Mouse (Mus musculus) megakaryocyte-erythroid progenitor cell, adult 5-6 weeks (primary cell): ENCODE measurements around the gene Psmb8. TPM values are rescaled to one million over a fixed set of nuclear protein-coding genes. Genes with fewer than 3 reads are reported as not detected.

ENCODE experiments used
- ATAC-seq: replicated peaks from 2 replicates; pipeline ENCODE4 v1.8.0; 2016; ENCODE audit warnings: mild to moderate bottlenecking, inconsistent platforms; ENCODE audit not compliant: severe bottlenecking, poor library complexity, low FRiP score, low TSS enrichment
- total RNA-seq, 2 experiments: library from RNA; stranded (forward) in 1 of 2; stranded (reverse) in 1 of 2; fragments of 200-1000, 215-1000 nt in 1 of 2; fragments of >200 nt in 1 of 2; fragmentation: Nextera tagmentation in 1 of 2; gene quantifications; 2 replicates each; pipeline ENCODE4 v1.2.3; 2014 to 2017

Gene Psmb8
- total RNA-seq, 2 experiments from 2014 or later: 71.2 to 103 TPM

DNA sequence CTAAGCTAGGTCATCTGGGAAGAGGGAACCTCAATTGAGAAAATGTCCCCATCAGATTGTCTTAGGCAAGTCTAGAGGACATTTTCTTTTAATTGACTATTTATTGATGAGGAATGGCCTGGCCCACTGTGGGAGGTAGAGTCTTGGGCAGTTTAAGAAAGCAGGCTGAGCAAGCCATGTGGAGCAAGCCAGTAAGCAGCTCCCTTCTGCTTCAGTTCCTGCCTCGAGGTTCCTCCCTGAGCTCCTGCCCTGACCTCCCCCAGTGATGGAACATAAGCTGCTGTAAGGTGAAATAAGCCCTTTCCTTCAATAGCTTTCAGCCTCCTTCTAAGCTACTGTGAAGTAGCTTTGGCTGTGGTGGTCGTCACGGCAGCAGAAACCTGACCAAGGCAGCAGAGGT lies 40.2 kb downstream of the Psmb8 start:
- ATAC-seq: no peak

- peak; percentile 62; the same call in 1 of the 2 replicates for ATAC-seq
These were observed 41.2 kb downstream of the Psmb8 start, which contains the start of gene H2-Ob for GRCm38 (mm10) chr17:34238706-34239105. H2-Ob (plus strand) TSS chr17:34238903.

- ATAC-seq: no peak; the same call in 1 of the 2 replicates
These were observed 42.1 kb downstream of the Psmb8 start for GRCm38 (mm10) chr17:34239601-34240041.

DNA sequence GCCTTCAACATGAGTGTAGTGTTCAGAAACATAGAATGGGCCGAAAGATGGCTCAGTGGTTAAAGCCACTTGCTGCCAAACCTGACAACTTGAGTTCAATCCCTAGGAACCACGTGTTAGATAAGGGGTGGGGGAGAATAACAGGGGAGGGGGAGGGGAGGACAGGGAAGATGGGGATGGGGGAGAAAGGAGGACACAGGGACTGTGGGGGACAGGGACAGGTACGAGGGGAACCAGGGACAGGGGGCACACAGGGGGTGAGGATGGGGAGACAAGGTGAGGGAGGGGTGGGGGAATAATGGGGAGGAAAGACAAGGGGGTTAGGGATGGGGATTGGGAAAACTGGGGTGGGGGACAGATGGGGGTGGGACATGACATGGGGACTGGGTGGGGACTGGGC lies 42.8 kb downstream of the Psmb8 start:
- no peak for ATAC-seq

DNA sequence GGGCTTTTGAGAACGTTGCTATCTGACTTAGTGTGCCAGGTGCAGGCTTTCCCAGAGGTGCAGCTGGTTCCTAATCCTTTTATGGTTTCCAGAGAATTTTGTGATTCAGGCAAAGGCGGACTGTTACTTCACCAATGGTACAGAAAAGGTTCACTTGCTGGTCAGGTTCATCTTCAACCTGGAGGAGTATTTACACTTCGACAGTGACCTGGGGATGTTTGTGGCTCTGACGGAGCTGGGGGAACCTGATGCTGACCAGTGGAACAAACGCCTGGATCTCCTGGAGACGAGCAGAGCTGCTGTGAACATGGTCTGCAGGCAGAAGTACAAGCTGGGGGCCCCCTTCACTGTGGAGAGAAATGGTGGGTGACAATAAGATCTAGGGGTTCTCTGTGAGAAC lies 43.4 kb downstream of the Psmb8 start:
- no peak for ATAC-seq

GRCm38 (mm10) chr17:34244656-34245055 lies 47.1 kb downstream of the Psmb8 start:
- no peak for ATAC-seq

DNA sequence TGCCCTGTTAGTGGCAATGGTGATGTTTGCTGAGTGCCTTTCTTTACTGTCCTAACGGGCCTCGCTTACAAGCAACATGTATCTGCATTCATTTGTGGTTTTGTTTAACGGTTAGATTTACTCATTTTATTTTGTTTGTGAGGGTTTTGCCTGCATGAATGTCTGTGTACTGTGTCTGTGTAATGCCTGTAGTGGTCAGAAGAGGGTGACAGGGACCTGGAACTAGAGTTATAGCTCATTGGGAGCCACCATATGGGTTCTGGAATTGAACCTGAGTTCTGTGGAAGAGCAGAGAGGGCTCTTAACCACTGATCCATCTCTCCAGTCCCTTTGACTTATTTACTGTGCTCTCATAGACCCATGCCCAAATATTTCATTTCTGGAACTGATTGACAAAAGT lies 49.5 kb downstream of the Psmb8 start:
- ATAC-seq: no peak

GRCm38 (mm10) chr17:34248764-34249163 lies 51.2 kb downstream of the Psmb8 start:
- no peak for ATAC-seq

DNA sequence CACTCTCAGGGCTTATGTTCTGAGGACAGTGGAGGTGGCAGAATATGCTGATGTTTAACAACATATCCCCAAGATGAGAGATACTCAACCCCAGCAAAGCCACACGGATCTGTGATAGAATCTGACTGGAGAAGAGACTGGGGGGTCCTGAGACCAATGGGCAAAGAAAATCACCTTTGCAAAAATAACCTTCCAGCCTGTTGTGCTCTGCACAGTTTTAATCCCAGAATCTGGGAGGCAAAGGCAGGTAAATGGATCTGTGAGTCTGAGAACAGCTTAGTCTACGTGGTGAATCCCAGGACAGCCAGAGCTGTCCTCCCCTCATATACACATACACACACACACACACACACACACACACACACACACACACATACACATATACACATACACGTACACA lies 51.8 kb downstream of the Psmb8 start:
- no peak for ATAC-seq

GRCm38 (mm10) chr17:34249878-34250277 lies 52.4 kb downstream of the Psmb8 start:
- 0 out of 2 replicates have a peak, but pooled peaks have one; percentile 50 for ATAC-seq

Other genes starting within 250 kb of the Psmb8 start
- gene B3galt4, start 246.2 kb upstream of the Psmb8 start, total RNA-seq (2014; fragmentation: Nextera tagmentation): 0.90 and 1.8 TPM in 2 replicates
- gene B3galt4, start 246.2 kb upstream of the Psmb8 start, total RNA-seq (2017): 2.7 TPM in 1 of 2 replicates, not detected in the other
- 41.4 and 51.4 TPM in 2 replicates for gene Vps52, start 241.9 kb upstream of the Psmb8 start, total RNA-seq (2014; fragmentation: Nextera tagmentation)
- 17.4 and 26.2 TPM in 2 replicates for gene Vps52, start 241.9 kb upstream of the Psmb8 start, total RNA-seq (2017)
- 6,055 and 6,432 TPM in 2 replicates for gene Rps18, start 241.7 kb upstream of the Psmb8 start, total RNA-seq (2014; fragmentation: Nextera tagmentation)
- gene Rps18, start 241.7 kb upstream of the Psmb8 start, total RNA-seq (2017): 1,728 and 1,730 TPM in 2 replicates
- gene H2-K1, start 197.4 kb upstream of the Psmb8 start, total RNA-seq (2014; fragmentation: Nextera tagmentation): 870 and 1,054 TPM in 2 replicates
- 664 and 816 TPM in 2 replicates for gene H2-K1, start 197.4 kb upstream of the Psmb8 start, total RNA-seq (2017)
- 12.8 and 24.7 TPM in 2 replicates for gene Ring1, start 173.0 kb upstream of the Psmb8 start, total RNA-seq (2014; fragmentation: Nextera tagmentation)
- 13.5 and 15.4 TPM in 2 replicates for gene Ring1, start 173.0 kb upstream of the Psmb8 start, total RNA-seq (2017)
- 118 and 144 TPM in 2 replicates for gene H2-Ke6, start 169.7 kb upstream of the Psmb8 start, total RNA-seq (2014; fragmentation: Nextera tagmentation)
- gene H2-Ke6, start 169.7 kb upstream of the Psmb8 start, total RNA-seq (2017): 41.6 and 46.8 TPM in 2 replicates
- gene Slc39a7, start 166.0 kb upstream of the Psmb8 start, total RNA-seq (2014; fragmentation: Nextera tagmentation): 18.1 and 18.3 TPM in 2 replicates
- gene Slc39a7, start 166.0 kb upstream of the Psmb8 start, total RNA-seq (2017): 94.1 and 169 TPM in 2 replicates
- 49.6 and 58.9 TPM in 2 replicates for gene Rxrb, start 165.9 kb upstream of the Psmb8 start, total RNA-seq (2014; fragmentation: Nextera tagmentation)
- gene Rxrb, start 165.9 kb upstream of the Psmb8 start, total RNA-seq (2017): 31.4 and 33.3 TPM in 2 replicates
- 1.1 and 3.6 TPM in 2 replicates for gene Col11a2, start 158.3 kb upstream of the Psmb8 start, total RNA-seq (2014; fragmentation: Nextera tagmentation)
- 0.05 and 0.46 TPM in 2 replicates for gene Col11a2, start 158.3 kb upstream of the Psmb8 start, total RNA-seq (2017)
- gene H2-Oa, start 105.4 kb upstream of the Psmb8 start, total RNA-seq (2014; fragmentation: Nextera tagmentation): 6.2 and 15.1 TPM in 2 replicates
- gene H2-Oa, start 105.4 kb upstream of the Psmb8 start, total RNA-seq (2017): 0.75 and 5.8 TPM in 2 replicates
- gene H2-DMa, start 78.2 kb upstream of the Psmb8 start, total RNA-seq (2014; fragmentation: Nextera tagmentation): 26.4 and 41.6 TPM in 2 replicates
- gene H2-DMa, start 78.2 kb upstream of the Psmb8 start, total RNA-seq (2017): 35.0 and 36.7 TPM in 2 replicates
- gene Brd2, start 75.1 kb upstream of the Psmb8 start, total RNA-seq (2014; fragmentation: Nextera tagmentation): 173 and 198 TPM in 2 replicates
- 312 and 511 TPM in 2 replicates for gene Brd2, start 75.1 kb upstream of the Psmb8 start, total RNA-seq (2017)
- 0.81 and 2.9 TPM in 2 replicates for gene H2-DMb2, start 54.4 kb upstream of the Psmb8 start, total RNA-seq (2014; fragmentation: Nextera tagmentation)
- gene H2-DMb2, start 54.4 kb upstream of the Psmb8 start, total RNA-seq (2017): not detected in 2 replicates
- gene H2-DMb1, start 44.6 kb upstream of the Psmb8 start, total RNA-seq (2014; fragmentation: Nextera tagmentation): 3.8 and 9.1 TPM in 2 replicates
- gene H2-DMb1, start 44.6 kb upstream of the Psmb8 start, total RNA-seq (2017): 10.1 and 22.9 TPM in 2 replicates
- 43.7 and 55.5 TPM in 2 replicates for gene Tap1, start 10.2 kb upstream of the Psmb8 start, total RNA-seq (2014; fragmentation: Nextera tagmentation)
- gene Tap1, start 10.2 kb upstream of the Psmb8 start, total RNA-seq (2017): 58.0 and 76.1 TPM in 2 replicates
- 55.1 and 57.5 TPM in 2 replicates for gene Psmb9, start 10.0 kb upstream of the Psmb8 start, total RNA-seq (2014; fragmentation: Nextera tagmentation)
- gene Psmb9, start 10.0 kb upstream of the Psmb8 start, total RNA-seq (2017): 56.2 and 95.8 TPM in 2 replicates
- 25.8 and 90.1 TPM in 2 replicates for gene Tap2, start 5.8 kb downstream of the Psmb8 start, total RNA-seq (2014; fragmentation: Nextera tagmentation)
- gene Tap2, start 5.8 kb downstream of the Psmb8 start, total RNA-seq (2017): 49.7 and 50.5 TPM in 2 replicates
- 8.7 and 32.0 TPM in 2 replicates for gene H2-Ob, start 41.2 kb downstream of the Psmb8 start, total RNA-seq (2014; fragmentation: Nextera tagmentation)
- gene H2-Ob, start 41.2 kb downstream of the Psmb8 start, total RNA-seq (2017): 7.8 and 10.4 TPM in 2 replicates
- gene H2-Ab1, start 60.0 kb downstream of the Psmb8 start, total RNA-seq (2014; fragmentation: Nextera tagmentation): 20.3 and 24.1 TPM in 2 replicates
- gene H2-Ab1, start 60.0 kb downstream of the Psmb8 start, total RNA-seq (2017): 68.7 and 80.9 TPM in 2 replicates
- 2.0 and 4.4 TPM in 2 replicates for gene H2-Aa, start 90.1 kb downstream of the Psmb8 start, total RNA-seq (2014; fragmentation: Nextera tagmentation)
- gene H2-Aa, start 90.1 kb downstream of the Psmb8 start, total RNA-seq (2017): 12.4 and 31.9 TPM in 2 replicates
- gene H2-Eb1, start 108.1 kb downstream of the Psmb8 start, total RNA-seq (2014; fragmentation: Nextera tagmentation): 5.9 TPM in 1 of 2 replicates, not detected in the other
- gene H2-Eb1, start 108.1 kb downstream of the Psmb8 start, total RNA-seq (2017): 15.0 and 24.9 TPM in 2 replicates
- gene H2-Eb2, start 127.9 kb downstream of the Psmb8 start, total RNA-seq (2014; fragmentation: Nextera tagmentation): 0.50 TPM in 1 of 2 replicates, not detected in the other
- gene H2-Eb2, start 127.9 kb downstream of the Psmb8 start, total RNA-seq (2017): not detected in 2 replicates
- gene Btnl2, start 157.1 kb downstream of the Psmb8 start, total RNA-seq (2014; fragmentation: Nextera tagmentation): not detected in 2 replicates
- not detected in 2 replicates for gene Btnl2, start 157.1 kb downstream of the Psmb8 start, total RNA-seq (2017)
- gene Btnl1, start 179.4 kb downstream of the Psmb8 start, total RNA-seq (2014; fragmentation: Nextera tagmentation): not detected in 2 replicates
- not detected in 2 replicates for gene Btnl1, start 179.4 kb downstream of the Psmb8 start, total RNA-seq (2017)
- gene BC051142, start 201.1 kb downstream of the Psmb8 start, total RNA-seq (2014; fragmentation: Nextera tagmentation): 5.4 and 7.7 TPM in 2 replicates
- 1.4 and 4.7 TPM in 2 replicates for gene BC051142, start 201.1 kb downstream of the Psmb8 start, total RNA-seq (2017)